Mouse (Mus musculus) embryonic fibroblast, embryonic 13.5 days (primary cell): ENCODE results near the gene Zfyve16.

Experiments used
- CTCF ChIP-seq: IDR thresholded peaks from 2 replicates; pipeline ENCODE4 v1.5.1; 2011; ENCODE audit warnings: mild to moderate bottlenecking, control low read depth, low read length, moderate library complexity, borderline replicate concordance; ENCODE audit not compliant: insufficient read depth
- POLR2A ChIP-seq: IDR thresholded peaks from 2 replicates; pipeline ENCODE4 v1.6.1; 2011; ENCODE audit warnings: low read depth, mild to moderate bottlenecking, control low read depth, low read length, moderate library complexity

DNA sequence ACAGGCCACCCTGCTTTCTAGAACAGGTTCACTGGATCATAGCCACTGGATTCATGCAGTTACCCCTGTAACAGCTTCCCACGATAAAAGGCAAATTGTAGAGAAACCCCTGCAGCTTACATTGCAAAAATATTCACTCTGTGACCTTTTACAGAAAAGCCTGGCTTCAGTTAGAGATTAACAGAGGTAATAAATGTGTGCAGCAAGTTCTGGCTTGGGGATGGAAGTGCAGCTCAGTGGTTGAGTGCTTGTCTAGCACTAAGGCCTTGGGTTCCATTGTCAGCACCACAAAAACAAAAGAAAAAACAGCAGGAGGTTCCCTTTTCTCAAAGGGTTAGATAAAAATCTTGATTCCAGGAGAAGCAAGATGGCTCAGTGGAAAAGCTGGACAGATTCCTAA lies 38.7 kb downstream of the Zfyve16 start:
- no peak for TF ChIP-seq CTCF
- no peak for TF ChIP-seq POLR2A
